Mouse (Mus musculus) G1E (cell line): ENCODE measurements around the gene Cd274.

Source experiments
- CTCF ChIP-seq: IDR thresholded peaks from 2 replicates; pipeline ENCODE4 v1.5.1; 2012; ENCODE audit warnings: low read depth, low read length, inconsistent platforms, mixed read lengths
- GATA1 ChIP-seq: IDR thresholded peaks from 2 replicates; pipeline ENCODE4 v1.6.1; 2012; ENCODE audit warnings: borderline replicate concordance, low read length, inconsistent platforms, mixed read lengths
- GATA2 ChIP-seq: IDR thresholded peaks from 2 replicates; pipeline ENCODE4 v1.6.1; 2012; ENCODE audit warnings: low read depth, low read length, inconsistent platforms, borderline replicate concordance
- POLR2AphosphoS5 ChIP-seq: IDR thresholded peaks from 2 replicates; pipeline ENCODE4 v1.6.1; 2012; ENCODE audit warnings: low read depth, low read length, inconsistent platforms; ENCODE audit not compliant: insufficient replicate concordance
- TAL1 ChIP-seq: conservative IDR thresholded peaks from 2 replicates; pipeline ENCODE4 v1.6.1; 2012; ENCODE audit warnings: low read depth, low read length, inconsistent platforms, mixed read lengths

DNA sequence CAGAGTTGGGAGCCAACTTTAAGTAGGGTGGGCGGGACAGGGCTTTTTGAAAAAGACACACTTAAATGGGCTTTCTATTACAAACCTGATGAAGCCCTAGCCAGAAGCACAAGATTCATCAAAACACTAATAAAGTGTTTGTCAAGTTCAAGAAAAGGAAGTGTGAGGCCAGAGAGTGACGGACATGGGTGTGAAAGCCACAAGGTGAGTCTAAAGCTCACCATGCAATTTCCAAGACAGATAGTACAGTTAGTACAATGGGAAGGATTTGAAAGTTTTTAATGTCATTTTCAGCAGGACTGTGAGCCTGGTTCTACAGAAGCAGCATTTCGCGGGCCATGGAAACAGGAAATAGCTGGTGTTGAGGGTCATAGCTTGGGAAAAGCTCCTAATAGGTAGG, 32.5 kb downstream of the Cd274 start:
- no peak for TF ChIP-seq POLR2AphosphoS5
- no peak for TF ChIP-seq CTCF
- no peak for TF ChIP-seq TAL1
- no peak for TF ChIP-seq GATA1
- TF ChIP-seq GATA2: no peak
